Mouse (Mus musculus) adrenal gland, postnatal 10 days (tissue): ENCODE data around the gene Tfe3. TPM values are rescaled to one million over a fixed set of nuclear protein-coding genes. Genes with fewer than 3 reads are reported as not detected.
A peak's percentile ranks its signal among the peaks of the same experiment; 100 is the strongest.
"Not testable (repeated sequence)": the region's sequence is repeated elsewhere in the genome, so short reads cannot be mapped to it uniquely, and the experiment has no call there.

Experiments used
- DNase-seq: peaks from one replicate; pipeline ENCODE4 v3.0.0; 2021; ENCODE audit warnings: mixed read lengths
- long read RNA-seq, 2 experiments: library from polyadenylated mRNA; stranded (forward); transcript quantifications; one replicate each; pipeline ENCODE4 v2.0.0; 2021
- total RNA-seq, 2 experiments: library from RNA; stranded (reverse); gene quantifications; 2 replicates each; pipeline ENCODE4 v1.2.3; 2021

Gene Tfe3
- 10 to 100 TPM; 35.7 to 39.3 TPM for total RNA-seq
- long read RNA-seq, experiment 1, transcript Tfe3-201 (10 exons, 3,277 nt), result major isoform, 6 of 12 reads
- long read RNA-seq, experiment 1, partial matches to known transcripts, result 4 of 12 reads
- long read RNA-seq, experiment 1, other reads (novel, unspliced or antisense), result 2 of 12 reads
- long read RNA-seq, experiment 2, partial matches to known transcripts, result 12 of 20 reads
- long read RNA-seq, experiment 2, other reads (novel, unspliced or antisense), result 3 of 20 reads

GRCm38 (mm10) chrX:7762137-7762920 lies at the start of gene Tfe3:
Tfe3 (plus strand) TSS chrX:7762560.
- DNase-seq, result peak; percentile 91

GRCm38 (mm10) chrX:7713764-7714134 lies 48.6 kb upstream of the Tfe3 start:
- DNase-seq, result not testable (repeated sequence)

DNA sequence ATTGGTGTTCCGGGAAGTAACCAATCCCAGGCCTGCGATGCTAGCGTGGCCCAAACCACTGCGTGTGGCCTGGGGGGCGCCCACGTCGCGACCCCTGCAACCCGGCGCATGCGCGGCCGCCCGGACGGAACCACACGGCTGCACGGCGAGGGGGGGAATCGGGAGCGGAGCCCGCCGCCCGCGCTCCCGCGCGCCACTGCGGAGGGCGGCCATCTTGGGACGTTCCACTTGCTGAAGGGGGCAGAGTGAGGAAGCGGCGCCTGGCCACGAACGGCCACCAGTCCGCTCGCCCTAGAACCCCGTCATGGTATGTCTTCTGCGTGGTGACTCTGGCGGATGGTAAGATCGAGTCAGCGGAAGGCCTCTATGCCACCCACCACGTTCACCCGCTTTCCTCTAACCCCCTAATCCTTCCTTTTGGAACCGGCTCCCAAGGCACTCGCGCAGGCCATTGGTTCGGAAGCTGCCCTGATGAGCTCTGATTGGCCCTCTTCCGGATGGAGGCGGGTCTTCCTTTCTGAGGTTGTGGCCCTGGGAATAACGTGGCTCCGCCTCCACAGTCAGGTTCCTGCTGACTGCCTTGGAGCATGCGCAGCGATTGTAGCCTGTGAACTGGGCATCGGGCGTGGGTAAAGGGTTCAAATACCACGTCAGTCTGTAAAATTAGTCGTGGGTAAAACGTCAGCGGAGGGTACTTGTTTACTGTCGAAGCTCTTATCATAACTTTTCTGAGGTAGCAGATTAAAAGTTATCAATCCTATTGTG lies 48.0 kb upstream of the Tfe3 start, which contains the start of gene Wdr45:
TSS of gene Wdr45 (plus strand) at position 199 of the 765 bp plus-strand sequence.
- DNase-seq, result peak; percentile 89

DNA sequence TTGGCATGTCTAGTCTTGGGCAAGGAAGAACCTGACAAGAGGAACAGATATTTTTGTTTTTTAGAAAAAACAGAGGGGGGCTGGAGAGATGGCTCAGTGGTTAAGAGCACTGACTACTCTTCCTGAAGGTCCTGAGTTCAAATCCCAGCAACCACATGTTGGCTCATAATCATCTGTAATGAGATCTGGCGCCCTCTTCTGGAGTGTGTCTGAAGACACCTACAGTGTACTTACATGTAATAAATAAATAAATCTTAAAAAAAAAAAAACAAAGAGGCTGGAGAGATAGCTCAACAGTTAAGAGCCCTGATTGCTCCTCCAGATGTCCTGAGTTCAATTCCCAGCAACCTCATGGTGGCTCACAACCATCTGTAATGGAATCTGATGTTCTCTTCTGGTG lies 46.3 kb upstream of the Tfe3 start:
- not testable (repeated sequence) for DNase-seq

DNA sequence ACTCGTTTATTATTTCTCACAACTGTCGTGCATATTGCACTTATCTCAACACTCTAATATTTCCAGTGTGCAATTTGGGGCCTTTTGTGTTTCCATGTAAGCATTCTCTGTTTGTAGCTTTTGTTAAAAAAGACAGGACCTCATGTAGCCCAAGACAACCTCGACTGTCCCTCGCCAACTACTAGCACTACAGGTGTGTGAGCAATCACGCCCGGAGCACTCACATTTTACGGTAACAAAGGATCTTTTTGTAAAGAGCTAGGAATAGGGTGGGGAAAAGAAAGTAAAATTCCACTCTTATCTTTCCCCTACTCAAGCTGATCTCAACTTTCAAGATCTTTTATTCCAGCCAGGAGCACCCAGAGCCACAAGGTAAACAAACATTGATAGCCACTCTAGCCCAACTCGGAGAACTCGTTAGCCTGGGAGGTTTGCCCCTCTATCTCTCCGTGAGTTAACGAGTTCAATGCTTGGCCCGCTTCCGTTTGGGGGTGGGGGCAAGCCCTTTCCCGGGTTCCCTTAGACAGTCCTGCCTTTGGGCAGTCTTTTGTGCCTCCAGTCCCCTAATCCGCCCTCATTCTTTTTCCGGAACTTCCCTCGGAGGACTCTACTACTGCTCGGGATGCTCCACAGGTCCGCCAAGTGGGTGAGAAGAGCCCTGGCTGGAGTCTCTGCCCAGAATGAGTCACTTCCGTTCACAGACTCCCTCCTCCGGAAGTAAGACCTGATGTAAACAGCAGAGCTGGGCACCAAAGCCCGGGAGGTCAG lies 40.7 kb upstream of the Tfe3 start, which contains the start of gene Gm45208:
TSS of gene Gm45208 (plus strand) at position 732 of the 768 bp plus-strand sequence.
- DNase-seq, result peak; percentile 75

- no peak for DNase-seq
These were observed 40.1 kb upstream of the Tfe3 start for GRCm38 (mm10) chrX:7722282-7722611.

DNA sequence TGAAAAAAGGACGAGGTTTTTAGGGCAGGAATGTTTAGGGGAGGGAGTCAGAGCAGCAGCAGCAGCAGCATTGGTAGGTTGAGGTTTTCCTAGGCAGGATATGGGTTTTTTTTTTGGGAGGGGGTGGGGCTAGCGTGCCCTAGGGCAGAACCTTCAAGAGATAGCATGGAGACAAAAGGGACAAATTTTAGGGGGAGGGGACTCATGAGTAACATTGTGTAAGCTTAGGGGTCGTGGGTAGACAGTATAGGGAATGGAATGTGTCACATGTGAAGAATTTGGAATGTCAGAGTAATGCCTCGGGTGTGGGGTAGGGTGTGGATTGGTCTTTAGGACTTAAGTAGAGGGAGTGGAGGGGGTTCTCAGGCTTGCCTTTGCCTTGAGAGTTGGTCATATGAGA lies 39.7 kb upstream of the Tfe3 start:
- no peak for DNase-seq

DNA sequence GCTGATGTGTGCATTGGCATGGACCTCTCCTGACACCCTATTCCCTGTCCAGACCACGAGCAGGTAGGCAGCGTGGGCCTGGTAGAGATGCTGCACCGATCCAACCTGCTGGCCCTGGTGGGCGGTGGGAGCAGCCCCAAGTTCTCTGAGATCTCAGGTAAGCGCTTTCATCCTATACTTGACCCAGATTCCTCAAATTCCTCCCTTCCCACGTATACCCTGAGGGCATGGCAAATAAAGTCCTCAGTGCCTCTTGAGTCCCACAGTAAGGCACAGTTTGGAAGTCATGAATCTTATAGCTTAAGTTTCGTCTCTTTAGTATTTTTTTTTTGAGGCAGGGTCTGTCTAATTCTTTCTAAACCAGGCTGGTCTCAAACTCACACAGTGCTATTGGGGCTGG lies 38.2 kb upstream of the Tfe3 start:
- no peak for DNase-seq

GRCm38 (mm10) chrX:7725841-7726240 lies 36.5 kb upstream of the Tfe3 start:
- DNase-seq, result no peak

- peak; percentile 45 for DNase-seq
These were observed 35.2 kb upstream of the Tfe3 start for GRCm38 (mm10) chrX:7727176-7727575.

DNA sequence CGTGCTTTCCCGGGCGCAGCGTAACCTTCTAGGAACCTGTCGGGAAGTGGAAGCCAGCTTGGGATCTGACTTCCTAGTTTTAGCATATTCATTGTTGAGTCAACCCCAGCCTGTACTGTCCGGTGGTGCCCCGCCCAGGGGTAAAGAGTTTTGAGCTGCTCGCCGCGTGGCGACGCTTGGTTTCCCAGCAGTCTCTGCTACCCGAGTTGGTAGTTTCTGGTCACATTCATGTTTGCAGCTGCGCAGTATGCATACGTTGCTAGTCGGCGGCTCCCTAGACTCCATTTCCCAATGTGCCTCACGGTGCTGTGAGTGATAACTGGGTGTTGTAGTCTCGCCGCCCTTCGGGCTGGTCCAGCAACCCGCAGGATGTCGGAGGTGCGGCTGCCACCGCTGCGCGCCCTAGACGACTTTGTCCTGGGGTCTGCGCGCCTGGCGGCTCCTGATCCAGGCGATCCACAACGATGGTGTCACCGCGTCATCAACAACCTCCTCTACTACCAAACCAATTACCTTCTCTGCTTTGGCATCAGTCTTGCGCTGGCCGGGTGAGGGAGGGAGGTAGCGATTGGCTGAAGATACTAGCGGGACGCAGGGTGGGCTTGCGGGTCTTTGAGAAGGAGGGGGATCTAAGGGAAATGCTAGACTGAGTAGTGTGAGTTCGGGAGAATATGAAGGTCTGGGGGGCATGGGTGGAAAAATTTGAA lies 34.0 kb upstream of the Tfe3 start, which contains the start of gene Praf2:
TSS of gene Praf2 (plus strand) at position 225 of the 707 bp plus-strand sequence.
- peak; percentile 78 for DNase-seq

DNA sequence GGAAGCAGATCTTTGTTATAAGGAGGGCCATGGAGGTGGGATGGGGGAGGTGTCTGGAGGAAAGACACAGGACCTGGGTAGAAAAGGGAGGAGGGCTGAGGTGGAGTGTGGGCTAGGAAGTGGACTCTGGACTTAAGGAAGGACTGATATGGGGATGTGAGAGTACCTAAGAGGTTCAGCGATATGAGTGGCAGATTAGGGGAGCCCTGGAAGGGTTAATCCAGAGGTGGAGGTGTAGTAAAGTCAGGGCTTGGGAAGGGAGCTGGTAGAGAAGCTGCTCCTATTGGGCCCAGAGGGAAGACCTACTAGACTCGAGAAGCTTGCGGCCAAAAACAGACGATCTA lies 33.5 kb upstream of the Tfe3 start:
- DNase-seq, result no peak

DNA sequence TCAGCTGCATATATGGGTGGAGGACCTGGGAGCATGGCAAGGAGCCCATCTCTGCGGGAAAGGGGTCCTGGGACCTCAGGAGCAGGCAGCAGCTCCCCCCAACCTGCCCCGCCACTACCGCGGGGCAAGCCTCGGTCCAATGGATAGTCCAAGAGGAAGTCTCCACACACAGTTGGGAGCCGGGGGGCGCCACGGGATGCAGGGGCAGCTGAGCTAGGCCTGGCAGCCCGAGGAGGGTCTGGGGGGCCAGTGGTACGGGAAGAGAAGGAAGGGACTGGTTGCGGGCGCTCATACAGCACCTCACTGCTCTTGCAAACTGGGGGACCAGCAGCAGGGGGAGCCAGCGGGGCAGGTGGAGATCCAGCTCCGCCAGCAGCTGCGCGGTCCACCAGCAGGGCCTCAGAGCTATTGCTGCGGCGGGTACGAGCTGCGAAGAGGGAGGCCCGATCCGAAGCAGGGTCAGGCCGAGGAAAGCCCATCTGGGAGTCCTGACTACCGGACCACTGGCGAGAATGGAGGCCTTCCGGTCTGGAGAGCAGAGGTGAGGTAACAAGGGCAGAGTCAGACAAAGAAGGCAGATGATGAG lies 28.7 kb upstream of the Tfe3 start:
- peak; percentile 81 for DNase-seq

DNA sequence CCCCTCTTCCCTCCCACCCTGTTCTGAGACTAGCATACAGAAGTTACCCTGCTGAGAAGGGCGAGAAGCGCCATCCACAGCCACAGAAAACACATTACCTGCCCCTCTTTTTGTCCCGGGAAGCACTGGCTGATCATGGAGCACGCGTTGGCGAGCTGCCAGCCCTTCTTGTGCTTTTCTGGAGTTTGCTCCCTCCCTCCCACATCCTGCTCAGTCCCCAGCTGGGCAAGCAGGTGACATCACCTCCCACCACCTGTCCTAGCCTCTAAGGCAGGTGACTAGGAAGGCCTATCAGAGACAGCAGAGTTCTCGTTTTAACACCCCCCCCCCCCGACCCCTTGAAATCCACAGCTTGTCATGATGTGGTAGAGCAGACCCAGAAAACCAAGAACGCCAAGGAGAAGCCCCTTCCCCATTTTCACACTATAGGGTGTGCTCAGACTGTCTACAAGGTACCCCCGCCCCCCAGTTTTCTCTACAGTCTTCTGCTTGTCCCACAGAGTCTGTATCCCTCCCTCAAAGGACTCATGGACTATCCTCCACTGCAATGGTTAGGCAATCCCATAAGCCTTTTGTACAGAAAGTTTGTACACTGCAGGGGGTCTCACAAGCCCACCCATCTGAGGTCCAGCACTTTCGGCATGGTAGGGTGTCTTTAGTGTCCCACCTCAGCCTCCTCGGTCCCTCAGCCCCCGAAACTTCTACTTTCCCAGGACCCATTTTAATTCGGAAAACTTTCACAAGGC lies 22.9 kb upstream of the Tfe3 start:
- DNase-seq, result peak; percentile 27

DNA sequence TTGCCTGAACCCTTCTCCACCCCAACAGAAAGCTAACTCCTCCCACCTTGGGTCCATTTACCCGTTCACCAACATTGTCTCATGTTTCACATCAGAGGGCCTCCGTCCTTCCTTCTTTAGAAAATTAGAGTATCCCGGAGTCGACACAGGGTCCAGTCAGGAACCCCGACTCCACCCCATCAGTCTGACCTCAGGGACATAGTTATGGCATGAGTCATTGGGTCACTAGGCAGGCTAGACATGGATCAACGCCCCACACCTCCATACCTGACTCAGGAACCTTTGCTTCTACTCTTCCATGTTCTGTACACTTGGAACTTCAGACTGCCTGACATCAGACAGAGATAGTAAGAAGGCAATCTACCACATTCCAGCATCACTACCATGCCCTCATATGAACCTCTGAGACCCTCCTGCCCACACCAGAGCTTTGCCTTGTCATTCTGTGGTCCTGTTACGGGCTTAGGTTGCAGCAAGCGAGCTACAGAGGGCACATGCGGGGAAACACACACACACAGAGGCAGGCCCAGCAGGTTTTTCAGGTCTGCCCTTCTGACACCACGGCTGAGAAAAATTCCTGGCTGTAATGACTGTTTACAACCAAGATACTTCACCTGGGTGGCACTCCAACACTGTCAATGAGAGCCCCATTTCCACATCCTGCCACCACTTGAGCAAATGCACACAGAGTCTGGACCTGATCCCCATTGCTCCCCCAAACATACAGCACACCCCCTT lies 22.1 kb upstream of the Tfe3 start:
- DNase-seq, result no peak

GRCm38 (mm10) chrX:7741103-7741502 lies 21.3 kb upstream of the Tfe3 start:
- no peak for DNase-seq

GRCm38 (mm10) chrX:7743470-7743869 lies 18.9 kb upstream of the Tfe3 start:
- DNase-seq, result no peak

DNA sequence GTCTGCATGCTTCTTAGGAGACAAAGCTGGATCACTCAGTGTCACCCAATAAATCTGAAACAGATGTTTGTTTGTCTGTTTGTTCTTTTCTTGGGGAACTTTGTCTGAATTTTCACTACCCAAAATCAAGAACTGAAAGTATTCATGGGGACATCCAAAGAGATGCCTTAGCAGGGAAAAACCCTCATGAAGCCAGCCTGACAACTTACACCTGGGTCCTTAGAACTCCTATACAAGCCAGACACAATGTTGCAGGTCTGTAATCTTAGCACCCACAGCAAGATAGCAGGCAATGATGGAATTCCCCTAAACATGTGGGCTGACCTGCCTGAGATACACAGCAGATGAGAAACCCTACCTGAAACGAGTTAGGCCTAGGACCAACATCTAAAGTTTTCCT lies 17.4 kb upstream of the Tfe3 start:
- DNase-seq, result no peak

- DNase-seq, result no peak
These were observed 16.9 kb upstream of the Tfe3 start for GRCm38 (mm10) chrX:7745429-7745828.
